Mouse (Mus musculus) midbrain, embryonic 13.5 days (tissue): ENCODE results near the gene Vmn2r88. TPM values are rescaled to one million over a fixed set of nuclear protein-coding genes. Genes with fewer than 3 reads are reported as not detected.
"Not testable (repeated sequence)": the region's sequence is repeated elsewhere in the genome, so short reads cannot be mapped to it uniquely, and the experiment has no call there.

Experiments
- ATAC-seq: fragments of 200-750 bp; cut with Nextera tagmentation; 2 replicates; pipeline ENCODE4 v1.8.0; 2017; ENCODE audit warnings: mild to moderate bottlenecking, moderate TSS enrichment, moderate library complexity
- H3K27ac ChIP-seq: fragments of 300-500 bp; sonication (generic); 2 replicates; pipeline ENCODE4 v1.5.1; 2015; ENCODE audit warnings: inconsistent platforms, mild to moderate bottlenecking, moderate library complexity
- H3K27me3 ChIP-seq: fragments of 300-500 bp; sonication (generic); 2 replicates; pipeline ENCODE4 v1.6.1; 2015; ENCODE audit warnings: mild to moderate bottlenecking, inconsistent platforms
- H3K36me3 ChIP-seq: fragments of 300-500 bp; sonication (generic); 2 replicates; pipeline ENCODE4 v1.6.1; 2015; ENCODE audit warnings: mild to moderate bottlenecking, inconsistent platforms
- H3K4me1 ChIP-seq: fragments of 300-500 bp; sonication (generic); replicated peaks from 2 replicates; pipeline ENCODE4 v1.6.1; 2015; ENCODE audit warnings: inconsistent platforms
- H3K4me2 ChIP-seq: fragments of 300-500 bp; sonication (generic); replicated peaks from 2 replicates; pipeline ENCODE4 v1.6.1; 2015; ENCODE audit warnings: moderate library complexity, mild to moderate bottlenecking, inconsistent platforms
- H3K4me3 ChIP-seq: fragments of 300-500 bp; sonication (generic); replicated peaks from 2 replicates; pipeline ENCODE4 v1.5.1; 2015; ENCODE audit warnings: mild to moderate bottlenecking, inconsistent platforms
- H3K9ac ChIP-seq: fragments of 300-500 bp; sonication (generic); replicated peaks from 2 replicates; pipeline ENCODE4 v1.6.1; 2015; ENCODE audit warnings: mild to moderate bottlenecking, inconsistent platforms
- H3K9me3 ChIP-seq: fragments of 300-500 bp; sonication (generic); 2 replicates; pipeline ENCODE4 v1.6.1; 2016; ENCODE audit warnings: mild to moderate bottlenecking, inconsistent platforms
- WGBS: fragments of 180-500 bp; shearing (Covaris S2); methylation state at CpG from one replicate; pipeline ENCODE4 v1.1.7; 2015; 5-methylcytosine and 5-hydroxymethylcytosine counted together
- polyA plus RNA-seq: library from polyadenylated mRNA; unstranded; fragments of >200 nt; fragmentation: Nextera tagmentation; extraction: Ambion mirVana; gene quantifications from 2 replicates; pipeline ENCODE4 v1.2.1, GENCODE M21; 2015

Vmn2r88 gene
- polyA plus RNA-seq: not detected in 2 replicates

GRCm38 (mm10) chr14:51410520-51410919 lies at the start of gene Vmn2r88:
TSS of gene Vmn2r88 (plus strand) at chr14:51410820.
- H3K4me1 ChIP-seq: no peaks in the 10 kb centered on the region
- no peaks in the 10 kb centered on the region for H3K36me3 ChIP-seq
- no peak within 1 kb of the TSS for H3K4me3 ChIP-seq
- WGBS: 80% methylated on average over 1 of the region's 1 CpGs
- no peak for ATAC-seq
- no peak within 1 kb of the TSS for H3K4me2 ChIP-seq
- H3K27me3 ChIP-seq: no peaks in the 10 kb centered on the region
- H3K9me3 ChIP-seq: no peaks in the 10 kb centered on the region
- H3K27ac ChIP-seq: no peak within 1 kb of the TSS
- H3K9ac ChIP-seq: no peak within 1 kb of the TSS

DNA sequence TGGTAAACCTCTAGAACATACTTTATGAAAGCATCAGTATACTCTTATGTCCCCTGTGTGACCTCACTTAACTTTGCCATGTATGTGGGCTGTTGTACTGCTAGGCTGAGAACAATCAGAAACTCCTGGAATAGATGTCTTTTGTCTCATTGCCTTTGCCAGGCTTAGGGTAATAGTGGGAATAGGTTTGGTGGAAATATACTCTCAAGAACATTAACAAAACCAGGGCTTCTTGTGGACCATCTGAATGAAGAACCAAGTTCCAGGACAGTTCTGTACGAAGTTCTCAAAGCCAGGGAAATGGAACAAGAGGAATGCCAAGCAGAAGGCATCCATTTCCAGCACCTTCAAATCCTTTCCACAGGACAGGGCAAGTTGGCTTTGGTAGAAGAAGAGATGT lies 49.2 kb upstream of the Vmn2r88 start, which contains the start of gene Gm7247:
Gene Gm7247, plus strand, starts transcription at position 301 of the 400 bp plus-strand sequence.
- no peak within 1 kb of the TSS for H3K4me2 ChIP-seq
- peaks cover 7% of the 10 kb centered on the region; the same call in 1 of the 2 replicates for H3K27me3 ChIP-seq
- no peak within 1 kb of the TSS for H3K9ac ChIP-seq
- no peak within 1 kb of the TSS for H3K4me3 ChIP-seq
- no peaks in the 10 kb centered on the region for H3K36me3 ChIP-seq
- H3K4me1 ChIP-seq: no peaks in the 10 kb centered on the region
- no peak for ATAC-seq
- H3K27ac ChIP-seq: no peak within 1 kb of the TSS
- WGBS: 88% methylated on average over 1 of the region's 1 CpGs
- no peaks in the 10 kb centered on the region for H3K9me3 ChIP-seq

- Histone ChIP-seq H3K27ac (no peak overlapping the region), H3K4me1 (no peaks in the 10 kb centered on the region), H3K36me3 (no peaks in the 10 kb centered on the region), H3K4me3 (no peak overlapping the region), H3K9me3 (peaks cover 19% of the 10 kb centered on the region), H3K9ac (no peak overlapping the region), H3K4me2 (no peak overlapping the region), H3K27me3 (no peaks in the 10 kb centered on the region)
- WGBS: 97% methylated on average over 20 of the region's 20 CpGs
- ATAC-seq: no peak
Observed at GRCm38 (mm10) chr14:51382805-51383204, 27.8 kb upstream of the Vmn2r88 start.

GRCm38 (mm10) chr14:51384351-51384750 lies 26.3 kb upstream of the Vmn2r88 start:
- 97% methylated on average over 10 of the region's 10 CpGs for WGBS
- ATAC-seq: peak; percentile 67

DNA sequence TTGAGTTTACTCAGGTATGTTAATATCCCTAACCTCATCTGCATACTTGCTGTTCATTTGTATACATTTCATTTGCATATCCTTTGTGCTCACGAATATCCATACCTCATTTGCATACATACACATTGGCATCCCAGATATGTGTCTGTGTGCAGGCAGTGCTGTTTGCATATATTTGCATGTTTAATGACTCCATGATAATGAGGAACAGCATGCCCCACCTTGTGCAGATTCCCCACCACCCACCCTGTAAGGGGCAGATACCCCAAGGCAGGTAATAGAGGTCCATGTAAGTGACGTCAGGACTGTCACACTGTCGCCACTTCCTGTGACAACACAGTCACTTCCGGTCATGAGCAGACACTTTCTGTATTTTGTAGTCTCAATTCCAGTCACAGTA lies 24.9 kb upstream of the Vmn2r88 start:
- no peaks in the 10 kb centered on the region for H3K27me3 ChIP-seq
- no peak overlapping the region for H3K4me2 ChIP-seq
- H3K9me3 ChIP-seq: peaks cover 25% of the 10 kb centered on the region
- no peaks in the 10 kb centered on the region for H3K36me3 ChIP-seq
- no peaks in the 10 kb centered on the region for H3K4me1 ChIP-seq
- no peak overlapping the region for H3K27ac ChIP-seq
- 76% methylated on average over 4 of the region's 4 CpGs for WGBS
- H3K9ac ChIP-seq: no peak overlapping the region
- ATAC-seq: peak; percentile 81
- no peak overlapping the region for H3K4me3 ChIP-seq

More at GRCm38 (mm10) chr14:51384351-51384750, 26.3 kb upstream of the Vmn2r88 start:
- Histone ChIP-seq H3K27ac (no peak overlapping the region), H3K27me3 (no peaks in the 10 kb centered on the region), H3K4me2 (no peak overlapping the region), H3K36me3 (no peaks in the 10 kb centered on the region), H3K4me1 (no peaks in the 10 kb centered on the region), H3K9me3 (peaks cover 25% of the 10 kb centered on the region), H3K9ac (no peak overlapping the region), H3K4me3 (no peak overlapping the region)

GRCm38 (mm10) chr14:51387768-51388167 lies 22.9 kb upstream of the Vmn2r88 start:
- no peak for ATAC-seq
- Histone ChIP-seq H3K9ac (no peak overlapping the region), H3K36me3 (no peaks in the 10 kb centered on the region), H3K4me3 (no peak overlapping the region), H3K4me2 (no peak overlapping the region), H3K27me3 (no peaks in the 10 kb centered on the region), H3K27ac (no peak overlapping the region), H3K4me1 (no peaks in the 10 kb centered on the region), H3K9me3 (peaks cover 21% of the 10 kb centered on the region)
- 97% methylated on average over 8 of the region's 8 CpGs for WGBS

- peaks cover 18% of the 10 kb centered on the region; the same call in 1 of the 2 replicates for H3K9me3 ChIP-seq
- H3K4me2 ChIP-seq: no peak overlapping the region
- ATAC-seq: no peak
- 97% methylated on average over 9 of the region's 9 CpGs for WGBS
- no peak overlapping the region for H3K4me3 ChIP-seq
- no peaks in the 10 kb centered on the region for H3K36me3 ChIP-seq
- no peaks in the 10 kb centered on the region for H3K27me3 ChIP-seq
- no peak overlapping the region for H3K27ac ChIP-seq
- H3K9ac ChIP-seq: no peak overlapping the region
- no peaks in the 10 kb centered on the region for H3K4me1 ChIP-seq
Observed at GRCm38 (mm10) chr14:51388222-51388621, 22.4 kb upstream of the Vmn2r88 start.

- H3K27ac ChIP-seq: no peak overlapping the region
- H3K9ac ChIP-seq: no peak overlapping the region
- no peak overlapping the region for H3K4me3 ChIP-seq
- H3K4me1 ChIP-seq: no peaks in the 10 kb centered on the region
- WGBS: 67% methylated on average over 2 of the region's 2 CpGs
- no peaks in the 10 kb centered on the region for H3K27me3 ChIP-seq
- ATAC-seq: no peak
- H3K36me3 ChIP-seq: no peaks in the 10 kb centered on the region
- no peak overlapping the region for H3K4me2 ChIP-seq
- no peaks in the 10 kb centered on the region for H3K9me3 ChIP-seq
Observed at GRCm38 (mm10) chr14:51423885-51424284, 13.3 kb downstream of the Vmn2r88 start.

DNA sequence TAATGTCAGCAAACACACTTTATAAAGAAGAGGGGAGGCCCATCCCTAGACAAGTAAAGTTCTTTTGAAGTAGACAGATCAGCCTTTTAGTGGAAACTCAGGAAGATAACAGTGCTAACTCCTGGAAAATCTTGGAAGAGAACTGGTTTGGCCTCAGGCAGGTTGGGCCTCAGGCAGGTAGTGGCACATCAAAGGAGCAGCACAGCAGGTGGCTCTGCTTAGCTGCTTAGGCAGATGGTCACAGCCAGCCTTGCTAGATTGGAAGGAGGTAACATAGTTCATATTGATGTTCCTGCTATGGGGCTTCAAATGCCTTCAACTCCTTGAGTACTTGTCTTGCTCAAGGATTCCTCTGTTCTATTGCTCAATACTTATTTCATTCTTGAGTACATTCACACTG lies 19.5 kb downstream of the Vmn2r88 start:
- H3K27me3 ChIP-seq, H3K4me1 ChIP-seq, H3K4me2 ChIP-seq, ATAC-seq, H3K36me3 ChIP-seq, H3K9ac ChIP-seq, H3K4me3 ChIP-seq, H3K27ac ChIP-seq, H3K9me3 ChIP-seq: not testable (repeated sequence)

DNA sequence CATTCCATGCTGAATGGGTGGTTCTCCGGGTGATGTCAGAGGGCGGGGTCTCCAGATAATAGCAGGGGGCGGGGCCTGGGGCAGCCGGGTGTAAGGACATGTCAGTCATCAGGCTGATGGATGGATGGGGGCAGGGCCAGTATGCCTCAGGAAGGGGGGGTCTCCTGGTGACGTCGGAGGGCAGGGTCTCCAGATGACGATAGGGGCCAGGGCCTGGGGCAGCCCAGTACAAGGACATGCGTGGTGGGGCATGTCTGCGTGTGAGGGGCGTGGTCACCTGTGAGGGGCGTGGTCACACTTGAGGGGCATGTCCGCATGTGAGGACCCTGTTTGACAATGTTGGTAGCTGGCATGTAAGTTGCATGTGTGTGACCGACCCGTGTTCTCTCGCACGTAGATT lies 23.9 kb downstream of the Vmn2r88 start:
- Histone ChIP-seq H3K9me3 (peaks cover 14% of the 10 kb centered on the region), H3K4me3 (no peak overlapping the region), H3K27ac (no peak overlapping the region), H3K4me1 (no peaks in the 10 kb centered on the region), H3K36me3 (no peaks in the 10 kb centered on the region), H3K9ac (no peak overlapping the region), H3K27me3 (no peaks in the 10 kb centered on the region), H3K4me2 (no peak overlapping the region)
- no peak for ATAC-seq
- WGBS: 95% methylated on average over 16 of the region's 16 CpGs

GRCm38 (mm10) chr14:51435020-51435419 lies 24.4 kb downstream of the Vmn2r88 start:
- Histone ChIP-seq H3K27me3 (no peaks in the 10 kb centered on the region), H3K4me1 (no peaks in the 10 kb centered on the region), H3K36me3 (no peaks in the 10 kb centered on the region), H3K27ac (no peak overlapping the region), H3K9ac (no peak overlapping the region), H3K4me2 (no peak overlapping the region), H3K4me3 (no peak overlapping the region), H3K9me3 (peaks cover 14% of the 10 kb centered on the region)
- no peak for ATAC-seq
- WGBS: 96% methylated on average over 26 of the region's 26 CpGs

- Histone ChIP-seq H3K27me3 (no peaks in the 10 kb centered on the region), H3K9me3 (peaks cover 14% of the 10 kb centered on the region), H3K4me3 (no peak overlapping the region), H3K4me1 (no peaks in the 10 kb centered on the region), H3K27ac (no peak overlapping the region), H3K9ac (no peak overlapping the region), H3K36me3 (no peaks in the 10 kb centered on the region), H3K4me2 (no peak overlapping the region)
- no peak for ATAC-seq
- WGBS: 85% methylated on average over 4 of the region's 4 CpGs
Observed at GRCm38 (mm10) chr14:51438955-51439354, 28.3 kb downstream of the Vmn2r88 start.

GRCm38 (mm10) chr14:51451557-51451956 lies 40.9 kb downstream of the Vmn2r88 start, which contains the start of gene Vmn2r89:
TSS of gene Vmn2r89 (plus strand) at chr14:51451857.
- H3K4me1 ChIP-seq, H3K27me3 ChIP-seq, H3K9ac ChIP-seq, H3K27ac ChIP-seq, H3K9me3 ChIP-seq, H3K36me3 ChIP-seq, ATAC-seq, H3K4me2 ChIP-seq, H3K4me3 ChIP-seq: not testable (repeated sequence)
- 77% methylated on average over 2 of the region's 2 CpGs for WGBS
